18 mouse cellular contexts compared by ENCODE assay signal in the genomic region with DNA sequence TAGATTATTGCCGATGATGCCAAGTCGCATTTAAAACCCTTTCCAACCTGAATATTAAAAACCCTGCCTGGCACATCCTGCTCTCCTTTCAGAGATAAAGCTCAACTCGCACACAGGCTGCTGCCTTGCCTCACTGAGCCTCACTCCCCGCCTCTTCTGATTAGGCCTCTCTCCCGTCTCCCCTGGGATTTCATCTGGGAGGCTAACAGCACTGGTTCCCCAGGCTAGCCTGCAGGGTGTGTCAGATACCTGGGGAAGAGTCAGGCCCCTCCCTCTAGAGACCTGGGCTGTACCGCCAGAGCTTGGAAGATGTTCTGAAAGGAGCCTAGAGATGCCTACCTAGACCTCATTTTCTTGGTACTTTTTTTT.
DNase-seq lines count a peak whose midpoint lies in the region; ATAC-seq and TF ChIP-seq lines count a peak whose summit lies in the region.
"Had no signal": no experiment of that assay in that cellular context is flagged by ENCODE, and none has a peak within 500 bp of the region (broad histone marks: within the 10 kb centered on the region; RNA-seq: fewer than 3 reads in every experiment).

No protein-coding gene starts in this region.

- TF ChIP-seq EP300 in heart, adult 2 months (IDR thresholded peaks at IDR 0.05; ENCODE audit: insufficient read depth, low read depth, low read length), result no peak
- no peak for TF ChIP-seq EP300 in lung, postnatal 0 days (IDR thresholded peaks at IDR 0.05)

- no peak for TF ChIP-seq POLR2A in heart, adult 2 months (IDR thresholded peaks at IDR 0.05; ENCODE audit: insufficient read depth, low read depth, low read length)

- DNase-seq in heart, adult 11 months, result peak; percentile 72
- DNase-seq in heart, adult 2 months, result no peak
- DNase-seq in R1 (ENCODE audit: low read depth, low spot score), result peak; percentile 5
- no peak for DNase-seq in lung, postnatal 0 days (ENCODE audit: low spot score)
- DNase-seq in urinary bladder, adult 18-20 months (ENCODE audit: low spot score in 2 of 2), result no peak
- DNase-seq in kidney, adult 9 months, result no peak
- DNase-seq: gastrocnemius, postnatal 10 days; heart, postnatal 36 days; kidney, postnatal 25 days; lung, embryonic 14.5 days; retina, postnatal 1 day; thymus, adult 2 months had no signal

- no peak overlapping the region for H3K27ac ChIP-seq in heart, adult 2 months
- peak overlapping the region; percentile 46 for H3K27ac ChIP-seq in hindbrain, embryonic 15.5 days (replicated peaks)
- no peak overlapping the region; the same call in 1 of the 2 replicates for H3K27ac ChIP-seq in midbrain, embryonic 16.5 days (ENCODE audit: low read length)
- no peak overlapping the region for H3K27ac ChIP-seq in lung, postnatal 0 days (ENCODE audit: low read length)
- H3K27ac ChIP-seq: neural tube, embryonic 12.5 days had no signal

- H3K9me3 ChIP-seq in hindbrain, embryonic 15.5 days, result no peaks in the 10 kb centered on the region
- no peaks in the 10 kb centered on the region for H3K9me3 ChIP-seq in midbrain, embryonic 16.5 days (replicated peaks; ENCODE audit: control insufficient read depth, low read length, poor library complexity, severe bottlenecking)
- H3K9me3 ChIP-seq in lung, postnatal 0 days (ENCODE audit: low read length), result no peaks in the 10 kb centered on the region
- H3K9me3 ChIP-seq: neural tube, embryonic 12.5 days had no signal

- H3K36me3 ChIP-seq in heart, adult 2 months (ENCODE audit: control insufficient read depth, insufficient read depth, low read length), result no peaks in the 10 kb centered on the region
- no peaks in the 10 kb centered on the region for H3K36me3 ChIP-seq in hindbrain, embryonic 15.5 days
- no peaks in the 10 kb centered on the region for H3K36me3 ChIP-seq in midbrain, embryonic 16.5 days (ENCODE audit: control insufficient read depth, insufficient read depth, low read length)
- no peaks in the 10 kb centered on the region for H3K36me3 ChIP-seq in lung, postnatal 0 days (ENCODE audit: insufficient read depth, low read length)
- H3K36me3 ChIP-seq: neural tube, embryonic 12.5 days had no signal

- no peaks in the 10 kb centered on the region for H3K79me2 ChIP-seq in heart, adult 2 months (replicated peaks; ENCODE audit: control insufficient read depth, insufficient read depth, low read length)

- no peaks in the 10 kb centered on the region for H3K27me3 ChIP-seq in heart, adult 2 months (ENCODE audit: control insufficient read depth, insufficient read depth, low read length)
- no peaks in the 10 kb centered on the region for H3K27me3 ChIP-seq in hindbrain, embryonic 15.5 days
- H3K27me3 ChIP-seq in midbrain, embryonic 16.5 days (ENCODE audit: control insufficient read depth, insufficient read depth, low read depth, low read length), result no peaks in the 10 kb centered on the region
- no peaks in the 10 kb centered on the region for H3K27me3 ChIP-seq in lung, postnatal 0 days (replicated peaks; ENCODE audit: insufficient read depth, low read length)
- H3K27me3 ChIP-seq: neural tube, embryonic 12.5 days had no signal

- H3K9ac ChIP-seq in heart, adult 2 months (ENCODE audit: low read depth, low read length), result no peak overlapping the region
- no peak overlapping the region for H3K9ac ChIP-seq in hindbrain, embryonic 15.5 days
- H3K9ac ChIP-seq in midbrain, embryonic 16.5 days (ENCODE audit: low read depth, low read length), result no peak overlapping the region
- H3K9ac ChIP-seq in lung, postnatal 0 days (replicated peaks; ENCODE audit: low read depth), result no peak overlapping the region
- H3K9ac ChIP-seq: lung, embryonic 14.5 days; neural tube, embryonic 12.5 days had no signal

- WGBS in heart, adult 2 months, result 46% methylated on average over 6 of the region's 6 CpGs
- 33% methylated on average over 6 of the region's 6 CpGs for WGBS in hindbrain, embryonic 15.5 days
- 34% methylated on average over 6 of the region's 6 CpGs for WGBS in midbrain, embryonic 16.5 days
- 64% methylated on average over 6 of the region's 6 CpGs for WGBS in lung, postnatal 0 days

- no peaks in the 10 kb centered on the region for H3K4me1 ChIP-seq in heart, adult 2 months (ENCODE audit: control insufficient read depth, insufficient read depth, low read length)
- peaks cover 18% of the 10 kb centered on the region for H3K4me1 ChIP-seq in hindbrain, embryonic 15.5 days (replicated peaks)
- peaks cover 11% of the 10 kb centered on the region for H3K4me1 ChIP-seq in midbrain, embryonic 16.5 days (ENCODE audit: control insufficient read depth, insufficient read depth, low read length)
- H3K4me1 ChIP-seq in lung, postnatal 0 days (ENCODE audit: insufficient read depth, low read depth, low read length), result no peaks in the 10 kb centered on the region

- no peak overlapping the region for H3K4me3 ChIP-seq in heart, adult 2 months
- H3K4me3 ChIP-seq in hindbrain, embryonic 15.5 days, result no peak overlapping the region
- H3K4me3 ChIP-seq in midbrain, embryonic 16.5 days (ENCODE audit: low read depth, low read length), result no peak overlapping the region
- H3K4me3 ChIP-seq in lung, postnatal 0 days (ENCODE audit: low read depth, low read length), result no peak overlapping the region
- H3K4me3 ChIP-seq: neural tube, embryonic 12.5 days had no signal

- H3K4me2 ChIP-seq in hindbrain, embryonic 15.5 days, result no peak overlapping the region
- H3K4me2 ChIP-seq in midbrain, embryonic 16.5 days (ENCODE audit: low read length), result no peak overlapping the region
- H3K4me2 ChIP-seq in lung, postnatal 0 days (replicated peaks; ENCODE audit: low read depth, low read length), result no peak overlapping the region
- H3K4me2 ChIP-seq: heart, embryonic 11.5 days; liver, embryonic 11.5 days; lung, embryonic 14.5 days; neural tube, embryonic 12.5 days had no signal

- ATAC-seq in hindbrain, embryonic 15.5 days (ENCODE audit: low FRiP score, low read depth), result no peak; the same call in 1 of the 2 replicates
- peak; percentile 60 for ATAC-seq in midbrain, embryonic 16.5 days
- ATAC-seq in lung, postnatal 0 days, result no peak
- ATAC-seq: intestine, postnatal 0 days had no signal

- TF ChIP-seq CTCF in heart, adult 2 months (IDR thresholded peaks at IDR 0.05), result no peak
- no peak for TF ChIP-seq CTCF in lung, postnatal 0 days (IDR thresholded peaks at IDR 0.05)

- intact Hi-C loops in heart, adult 2 months (cut with DNase I), result no loop called here

Comparison
In these comparisons a context has a peak if more than half of its experiments do, and no peak if none do; other contexts are left out.
1. DNase-seq: peak in heart, adult 11 months (single experiment) and R1 (single experiment); none in heart, adult 2 months (0 of 2), lung, postnatal 0 days (single experiment), urinary bladder, adult 18-20 months (0 of 2) and kidney, adult 9 months (single experiment).